Mouse (Mus musculus) lung, embryonic 16.5 days (tissue): ENCODE measurements around the gene Taf5. TPM values are rescaled to one million over a fixed set of nuclear protein-coding genes. Genes with fewer than 3 reads are reported as not detected.

Experiments
- ATAC-seq: fragments of 200-750 bp; cut with Nextera tagmentation; 2 replicates; pipeline ENCODE4 v1.8.0; 2017; ENCODE audit warnings: low read depth, mild to moderate bottlenecking, moderate library complexity
- H3K27ac ChIP-seq: fragments of 300-500 bp; sonication (generic); 2 replicates; pipeline ENCODE4 v1.5.1; 2014; ENCODE audit warnings: mild to moderate bottlenecking, control low read depth, low read length
- H3K27me3 ChIP-seq: fragments of 300-500 bp; sonication (generic); 2 replicates; pipeline ENCODE4 v1.6.1; 2014; ENCODE audit warnings: low read depth, low read length, mixed read lengths; ENCODE audit not compliant: control insufficient read depth, insufficient read depth
- H3K36me3 ChIP-seq: fragments of 300-500 bp; sonication (generic); 2 replicates; pipeline ENCODE4 v1.6.1; 2014; ENCODE audit warnings: low read length; ENCODE audit not compliant: control insufficient read depth, insufficient read depth
- H3K4me1 ChIP-seq: fragments of 300-500 bp; sonication (generic); replicated peaks from 2 replicates; pipeline ENCODE4 v1.6.1; 2014; ENCODE audit warnings: low read length, mixed read lengths; ENCODE audit not compliant: control insufficient read depth, insufficient read depth
- H3K4me2 ChIP-seq: fragments of 300-500 bp; sonication (generic); 2 replicates; pipeline ENCODE4 v1.6.1; 2014; ENCODE audit warnings: low read depth, low read length, control low read depth
- H3K4me3 ChIP-seq: fragments of 300-500 bp; sonication (generic); 2 replicates; pipeline ENCODE4 v1.5.1; 2014; ENCODE audit warnings: mild to moderate bottlenecking, low read length, control low read depth
- H3K9ac ChIP-seq: fragments of 300-500 bp; sonication (generic); 2 replicates; pipeline ENCODE4 v1.6.1; 2014; ENCODE audit warnings: low read length, control low read depth
- H3K9me3 ChIP-seq: fragments of 300-500 bp; sonication (generic); 2 replicates; pipeline ENCODE4 v1.6.1; 2016; ENCODE audit warnings: low read length; ENCODE audit not compliant: control insufficient read depth
- WGBS: fragments of 180-500 bp; shearing (Covaris S2); extraction: QIAGEN DNeasy Blood & Tissue Kit; methylation state at CpG from one replicate; pipeline ENCODE4 v1.1.7; 2014; 5-methylcytosine and 5-hydroxymethylcytosine counted together
- polyA plus RNA-seq: library from polyadenylated mRNA; unstranded; fragments of >200 nt; fragmentation: Nextera tagmentation; extraction: Ambion mirVana; gene quantifications from 2 replicates; pipeline ENCODE4 v1.2.1, GENCODE M21; 2015

Taf5 gene
- polyA plus RNA-seq, 1 experiment from 2014 or later: 4.5 TPM

GRCm38 (mm10) chr19:47031770-47032169, 35.8 kb upstream of the Taf5 start:
- no peaks in the 10 kb centered on the region for H3K9me3 ChIP-seq
- no peak overlapping the region for H3K4me3 ChIP-seq
- H3K4me2 ChIP-seq: no peak overlapping the region
- H3K4me1 ChIP-seq: no peaks in the 10 kb centered on the region
- peaks cover 4% of the 10 kb centered on the region; the same call in 1 of the 2 replicates for H3K36me3 ChIP-seq
- no peaks in the 10 kb centered on the region for H3K27me3 ChIP-seq
- no peak overlapping the region for H3K27ac ChIP-seq
- H3K9ac ChIP-seq: no peak overlapping the region
- WGBS: 80% methylated on average over 6 of the region's 6 CpGs
- ATAC-seq: no peak

- no peaks in the 10 kb centered on the region for H3K27me3 ChIP-seq
- H3K9ac ChIP-seq: no peak overlapping the region
- no peak overlapping the region for H3K4me3 ChIP-seq
- H3K4me2 ChIP-seq: no peak overlapping the region
- no peak for ATAC-seq
- 88% methylated on average over 4 of the region's 4 CpGs for WGBS
- H3K27ac ChIP-seq: no peak overlapping the region
- no peaks in the 10 kb centered on the region for H3K9me3 ChIP-seq
- H3K4me1 ChIP-seq: no peaks in the 10 kb centered on the region
- peaks cover 18% of the 10 kb centered on the region for H3K36me3 ChIP-seq
Measured at GRCm38 (mm10) chr19:47034916-47035315, 32.6 kb upstream of the Taf5 start.

GRCm38 (mm10) chr19:47036596-47036995, 30.9 kb upstream of the Taf5 start:
- H3K36me3 ChIP-seq: peaks cover 18% of the 10 kb centered on the region
- H3K4me1 ChIP-seq: no peaks in the 10 kb centered on the region
- WGBS: 80% methylated on average over 3 of the region's 3 CpGs

GRCm38 (mm10) chr19:47040720-47041473, 26.6 kb upstream of the Taf5 start:
- no peak overlapping the region for H3K27ac ChIP-seq
- H3K4me2 ChIP-seq: no peak overlapping the region
- no peaks in the 10 kb centered on the region for H3K27me3 ChIP-seq
- peaks cover 16% of the 10 kb centered on the region for H3K36me3 ChIP-seq
- no peaks in the 10 kb centered on the region for H3K4me1 ChIP-seq
- H3K9ac ChIP-seq: no peak overlapping the region
- 87% methylated on average over 3 of the region's 3 CpGs for WGBS
- ATAC-seq: no peak
- no peaks in the 10 kb centered on the region for H3K9me3 ChIP-seq
- no peak overlapping the region for H3K4me3 ChIP-seq

More at GRCm38 (mm10) chr19:47036596-47036995, 30.9 kb upstream of the Taf5 start:
- no peak for ATAC-seq
- Histone ChIP-seq H3K4me2 (no peak overlapping the region), H3K9ac (no peak overlapping the region), H3K9me3 (no peaks in the 10 kb centered on the region), H3K27me3 (no peaks in the 10 kb centered on the region), H3K4me3 (no peak overlapping the region), H3K27ac (no peak overlapping the region)

GRCm38 (mm10) chr19:47043608-47044007, 23.9 kb upstream of the Taf5 start:
- Histone ChIP-seq H3K4me1 (no peaks in the 10 kb centered on the region), H3K9ac (no peak overlapping the region), H3K9me3 (no peaks in the 10 kb centered on the region), H3K4me3 (no peak overlapping the region), H3K27me3 (no peaks in the 10 kb centered on the region), H3K4me2 (no peak overlapping the region), H3K36me3 (peaks cover 22% of the 10 kb centered on the region), H3K27ac (no peak overlapping the region)
- ATAC-seq: no peak
- 74% methylated on average over 3 of the region's 3 CpGs for WGBS

- no peak overlapping the region for H3K9ac ChIP-seq
- WGBS: 87% methylated on average over 1 of the region's 1 CpGs
- H3K4me1 ChIP-seq: peaks cover 12% of the 10 kb centered on the region
- H3K27ac ChIP-seq: no peak overlapping the region
- no peak overlapping the region for H3K4me3 ChIP-seq
- no peak overlapping the region for H3K4me2 ChIP-seq
- no peaks in the 10 kb centered on the region for H3K27me3 ChIP-seq
- ATAC-seq: no peak
- H3K9me3 ChIP-seq: no peaks in the 10 kb centered on the region
- H3K36me3 ChIP-seq: peaks cover 13% of the 10 kb centered on the region; the same call in 1 of the 2 replicates
Measured at GRCm38 (mm10) chr19:47046343-47046742, 21.2 kb upstream of the Taf5 start.

- peaks cover 12% of the 10 kb centered on the region for H3K4me1 ChIP-seq
- WGBS: 79% methylated on average over 13 of the region's 13 CpGs
- peaks cover 13% of the 10 kb centered on the region; the same call in 1 of the 2 replicates for H3K36me3 ChIP-seq
- no peaks in the 10 kb centered on the region for H3K9me3 ChIP-seq
- no peak overlapping the region for H3K9ac ChIP-seq
- no peak overlapping the region for H3K4me3 ChIP-seq
- no peak for ATAC-seq
- H3K27me3 ChIP-seq: no peaks in the 10 kb centered on the region
- H3K4me2 ChIP-seq: no peak overlapping the region
- no peak overlapping the region for H3K27ac ChIP-seq
Measured at GRCm38 (mm10) chr19:47047236-47047833, 20.2 kb upstream of the Taf5 start.

- no peaks in the 10 kb centered on the region for H3K9me3 ChIP-seq
- no peak overlapping the region for H3K27ac ChIP-seq
- H3K4me2 ChIP-seq: no peak overlapping the region
- H3K4me1 ChIP-seq: peaks cover 12% of the 10 kb centered on the region
- no peak for ATAC-seq
- H3K9ac ChIP-seq: no peak overlapping the region
- 65% methylated on average over 4 of the region's 4 CpGs for WGBS
- H3K27me3 ChIP-seq: no peaks in the 10 kb centered on the region
- H3K36me3 ChIP-seq: peaks cover 13% of the 10 kb centered on the region; the same call in 1 of the 2 replicates
- H3K4me3 ChIP-seq: no peak overlapping the region
Measured at GRCm38 (mm10) chr19:47049061-47049460, 18.5 kb upstream of the Taf5 start.

GRCm38 (mm10) chr19:47049840-47050239, 17.7 kb upstream of the Taf5 start:
- WGBS: 4% methylated on average over 7 of the region's 7 CpGs
- Histone ChIP-seq H3K9ac (peak overlapping the region; percentile 85), H3K4me3 (peak overlapping the region; percentile 91), H3K9me3 (no peaks in the 10 kb centered on the region), H3K36me3 (peaks cover 11% of the 10 kb centered on the region; the same call in 1 of the 2 replicates), H3K4me2 (peak overlapping the region; percentile 90), H3K27ac (peak overlapping the region; percentile 93; the same call in 1 of the 2 replicates), H3K27me3 (no peaks in the 10 kb centered on the region), H3K4me1 (peaks cover 12% of the 10 kb centered on the region)
- no peak for ATAC-seq
